Comparison of ENCODE assay signal across 8 mouse cellular contexts in the genomic region with DNA sequence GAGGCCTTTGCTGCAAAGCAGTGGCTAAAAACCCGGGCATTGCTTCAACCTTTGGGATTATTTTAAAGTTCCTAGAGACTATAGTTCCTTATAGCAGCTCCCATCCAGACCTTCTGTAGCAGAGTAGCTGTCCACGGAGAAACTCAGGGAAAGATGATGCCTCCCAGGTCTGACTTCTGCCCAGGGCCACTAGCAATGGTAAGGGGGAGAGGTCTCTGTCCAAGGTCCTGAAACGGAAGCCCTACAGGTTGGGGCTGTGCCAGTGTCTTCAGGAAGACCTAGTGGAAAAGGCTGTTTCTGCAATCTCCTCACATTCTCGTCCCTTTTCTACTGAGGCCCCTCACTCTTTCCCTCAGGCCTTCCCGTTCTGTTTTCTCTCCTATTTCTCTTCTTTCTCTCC.
DNase-seq lines count a peak whose midpoint lies in the region.

No protein-coding gene starts in this region.

- peak; percentile 71 to 79 for DNase-seq in heart, postnatal 10 days
- no peak for DNase-seq in heart, adult 11 months
- DNase-seq in ES-CJ7 (ENCODE audit: low read depth, low spot score), result peak; percentile 74
- peak; percentile 89 for DNase-seq in embryo, embryonic 10.5 days (ENCODE audit: low spot score)
- DNase-seq in lung, postnatal 10 days, result peak; percentile 80
- peak; percentile 61 for DNase-seq in yolk sac, embryonic 10.5 days (ENCODE audit: low spot score)
- no peak for DNase-seq in right cerebral cortex, postnatal 36 days (ENCODE audit: low spot score in 2 of 2)
- DNase-seq in layer of hippocampus, adult 9-10 months (ENCODE audit: low spot score), result no peak

- intact Hi-C loops in heart, postnatal 10 days (cut with DNase I), result no loop called here

Comparison
In these comparisons a context has a peak if more than half of its experiments do, and no peak if none do; other contexts are left out.
1. DNase-seq: peak in heart, postnatal 10 days (2 of 2), ES-CJ7 (single experiment), embryo, embryonic 10.5 days (single experiment), lung, postnatal 10 days (single experiment) and yolk sac, embryonic 10.5 days (single experiment); none in heart, adult 11 months (single experiment), right cerebral cortex, postnatal 36 days (0 of 2) and layer of hippocampus, adult 9-10 months (single experiment).